Mouse (Mus musculus) neural tube, embryonic 14.5 days (tissue): ENCODE data around the gene Snn. TPM values are rescaled to one million over a fixed set of nuclear protein-coding genes. Genes with fewer than 3 reads are reported as not detected.
A peak's percentile ranks its signal among the peaks of the same experiment; 100 is the strongest.

Experiments
- ATAC-seq: fragments of 200-750 bp; cut with Nextera tagmentation; 2 replicates; pipeline ENCODE4 v1.8.0; 2017; ENCODE audit warnings: low read depth, mild to moderate bottlenecking, moderate TSS enrichment, moderate library complexity
- H3K27ac ChIP-seq: fragments of 300-500 bp; sonication (generic); 2 replicates; pipeline ENCODE4 v1.5.1; 2014; ENCODE audit warnings: low read depth, mild to moderate bottlenecking, control low read depth, low read length, moderate library complexity, mixed read lengths
- H3K27me3 ChIP-seq: fragments of 300-500 bp; sonication (generic); 2 replicates; pipeline ENCODE4 v1.6.1; 2014; ENCODE audit warnings: low read length; ENCODE audit not compliant: control insufficient read depth, insufficient read depth
- H3K36me3 ChIP-seq: fragments of 300-500 bp; sonication (generic); 2 replicates; pipeline ENCODE4 v1.6.1; 2014; ENCODE audit warnings: low read length, mixed read lengths; ENCODE audit not compliant: control insufficient read depth, insufficient read depth
- H3K4me1 ChIP-seq: fragments of 300-500 bp; sonication (generic); 2 replicates; pipeline ENCODE4 v1.6.1; 2014; ENCODE audit warnings: low read length; ENCODE audit not compliant: control insufficient read depth, insufficient read depth
- H3K4me2 ChIP-seq: fragments of 300-500 bp; sonication (generic); 2 replicates; pipeline ENCODE4 v1.6.1; 2014; ENCODE audit warnings: mild to moderate bottlenecking, low read depth, low read length, control low read depth
- H3K4me3 ChIP-seq: fragments of 300-500 bp; sonication (generic); 2 replicates; pipeline ENCODE4 v1.5.1; 2014; ENCODE audit warnings: low read depth, low read length, control low read depth, mixed read lengths
- H3K9ac ChIP-seq: fragments of 300-500 bp; sonication (generic); replicated peaks from 2 replicates; pipeline ENCODE4 v1.6.1; 2014; ENCODE audit warnings: low read depth, mild to moderate bottlenecking, control low read depth, low read length, mixed read lengths
- H3K9me3 ChIP-seq: fragments of 300-500 bp; sonication (generic); 2 replicates; pipeline ENCODE4 v1.6.1; 2016; ENCODE audit warnings: low read length; ENCODE audit not compliant: control insufficient read depth
- WGBS: fragments of 180-500 bp; shearing (Covaris S2); extraction: QIAGEN DNeasy Blood & Tissue Kit; methylation state at CpG from one replicate; pipeline ENCODE4 v1.1.7; 2014; 5-methylcytosine and 5-hydroxymethylcytosine counted together
- polyA plus RNA-seq: library from polyadenylated mRNA; unstranded; fragments of >200 nt; fragmentation: Nextera tagmentation; extraction: Ambion mirVana; gene quantifications from 2 replicates; pipeline ENCODE4 v1.2.1, GENCODE M21; 2014

Gene Snn
- polyA plus RNA-seq, 1 experiment from 2014 or later: 133 TPM

DNA sequence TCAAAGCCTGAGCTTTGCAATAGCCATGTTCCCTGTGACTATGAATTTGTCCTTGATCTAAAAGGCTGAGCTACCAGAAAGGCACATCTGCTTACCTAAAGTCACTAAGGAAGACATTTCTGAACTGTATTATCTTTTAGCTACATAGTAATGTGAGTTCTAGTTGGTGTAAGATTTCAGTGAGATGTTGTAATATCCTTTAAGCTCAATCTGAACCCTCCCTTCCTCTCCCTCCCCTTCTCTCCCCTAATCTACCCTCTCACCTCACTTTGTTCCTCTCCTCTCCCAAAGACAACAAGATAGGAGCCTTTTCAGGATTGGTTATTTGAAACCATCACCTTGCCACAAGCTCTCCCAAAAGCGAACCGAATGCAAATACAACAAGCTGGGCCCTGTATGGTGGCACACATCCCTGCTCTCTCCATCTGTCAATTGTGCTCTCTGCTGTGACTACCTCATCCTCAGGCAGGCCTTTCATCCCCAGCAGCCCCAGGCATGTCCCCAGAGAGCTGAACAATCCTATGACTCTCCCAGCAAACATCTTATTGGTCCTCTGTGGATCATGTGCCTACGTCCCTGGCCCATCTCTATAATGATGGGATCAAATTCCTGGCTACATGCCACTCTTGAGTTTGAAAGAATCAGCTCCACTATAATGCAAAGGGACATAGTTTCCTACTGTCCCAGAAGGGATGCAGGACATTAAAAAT is 39.2 kb upstream of the Snn start:
- Histone ChIP-seq H3K4me1 (no peaks in the 10 kb centered on the region), H3K27me3 (no peaks in the 10 kb centered on the region), H3K4me2 (no peak overlapping the region), H3K36me3 (no peaks in the 10 kb centered on the region), H3K9ac (no peak overlapping the region), H3K4me3 (no peak overlapping the region), H3K9me3 (no peaks in the 10 kb centered on the region), H3K27ac (no peak overlapping the region)
- ATAC-seq: peak; percentile 78
- WGBS: 57% methylated on average over 3 of the region's 3 CpGs

GRCm38 (mm10) chr16:11022113-11022489 is 38.6 kb upstream of the Snn start:
- H3K4me1 ChIP-seq: no peaks in the 10 kb centered on the region
- no peak overlapping the region for H3K4me2 ChIP-seq
- WGBS: 82% methylated on average over 4 of the region's 4 CpGs
- no peak overlapping the region for H3K4me3 ChIP-seq
- no peaks in the 10 kb centered on the region for H3K36me3 ChIP-seq
- no peak overlapping the region for H3K27ac ChIP-seq
- no peaks in the 10 kb centered on the region for H3K27me3 ChIP-seq
- H3K9ac ChIP-seq: no peak overlapping the region
- ATAC-seq: no peak
- H3K9me3 ChIP-seq: no peaks in the 10 kb centered on the region

DNA sequence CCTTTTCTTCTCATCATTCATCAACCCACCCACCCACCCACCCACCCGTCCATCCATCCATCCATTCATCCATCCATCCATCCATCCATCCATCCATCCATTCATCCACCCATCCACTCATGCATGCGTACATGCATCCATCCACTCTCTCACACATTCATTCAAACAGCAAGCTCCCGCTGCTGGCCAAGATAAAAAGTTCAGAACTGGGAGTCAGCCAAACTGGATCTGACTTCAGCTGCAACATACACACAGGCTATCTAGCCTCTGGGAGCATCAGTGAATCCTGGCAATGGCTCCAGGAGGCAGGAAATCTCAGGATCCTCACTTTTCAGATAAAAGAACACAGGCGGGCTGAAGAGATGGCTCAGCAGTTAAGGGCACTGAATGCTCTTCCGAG is 37.1 kb upstream of the Snn start:
- 90% methylated on average over 5 of the region's 5 CpGs for WGBS
- no peaks in the 10 kb centered on the region for H3K4me1 ChIP-seq
- no peak for ATAC-seq

GRCm38 (mm10) chr16:11024841-11025240 is 35.9 kb upstream of the Snn start:
- Histone ChIP-seq H3K4me3 (no peak overlapping the region), H3K4me2 (no peak overlapping the region), H3K27ac (no peak overlapping the region), H3K36me3 (no peaks in the 10 kb centered on the region), H3K27me3 (no peaks in the 10 kb centered on the region), H3K9me3 (no peaks in the 10 kb centered on the region), H3K9ac (no peak overlapping the region), H3K4me1 (no peaks in the 10 kb centered on the region)
- 74% methylated on average over 3 of the region's 3 CpGs for WGBS
- ATAC-seq: no peak

More for the DNA sequence above, 37.1 kb upstream of the Snn start:
- Histone ChIP-seq H3K27me3 (no peaks in the 10 kb centered on the region), H3K4me3 (no peak overlapping the region), H3K9ac (no peak overlapping the region), H3K4me2 (no peak overlapping the region), H3K27ac (no peak overlapping the region), H3K36me3 (no peaks in the 10 kb centered on the region), H3K9me3 (no peaks in the 10 kb centered on the region)

DNA sequence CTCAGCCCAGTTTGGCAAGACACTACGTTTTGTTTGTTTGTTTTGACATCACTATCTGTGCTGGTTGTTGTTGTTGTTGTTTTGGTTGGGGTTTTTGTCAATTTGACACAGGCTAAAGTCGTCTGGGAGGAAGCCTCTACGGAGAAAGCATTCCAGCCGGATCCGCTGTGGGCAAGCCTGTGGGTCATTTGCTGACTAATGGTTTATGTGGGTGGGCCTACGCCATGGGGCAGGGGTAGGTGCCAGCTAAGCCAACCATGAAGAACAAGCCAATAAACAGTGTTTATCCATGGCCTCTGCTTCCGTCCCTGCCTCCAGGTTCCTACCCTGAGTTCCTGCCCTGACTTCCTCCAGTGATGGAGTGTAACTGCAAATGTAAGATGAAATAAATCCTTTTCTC is 32.5 kb upstream of the Snn start:
- Histone ChIP-seq H3K27ac (no peak overlapping the region), H3K9me3 (no peaks in the 10 kb centered on the region), H3K4me2 (no peak overlapping the region), H3K27me3 (no peaks in the 10 kb centered on the region), H3K9ac (no peak overlapping the region), H3K4me1 (no peaks in the 10 kb centered on the region), H3K36me3 (no peaks in the 10 kb centered on the region), H3K4me3 (no peak overlapping the region)
- 78% methylated on average over 7 of the region's 7 CpGs for WGBS
- no peak for ATAC-seq

DNA sequence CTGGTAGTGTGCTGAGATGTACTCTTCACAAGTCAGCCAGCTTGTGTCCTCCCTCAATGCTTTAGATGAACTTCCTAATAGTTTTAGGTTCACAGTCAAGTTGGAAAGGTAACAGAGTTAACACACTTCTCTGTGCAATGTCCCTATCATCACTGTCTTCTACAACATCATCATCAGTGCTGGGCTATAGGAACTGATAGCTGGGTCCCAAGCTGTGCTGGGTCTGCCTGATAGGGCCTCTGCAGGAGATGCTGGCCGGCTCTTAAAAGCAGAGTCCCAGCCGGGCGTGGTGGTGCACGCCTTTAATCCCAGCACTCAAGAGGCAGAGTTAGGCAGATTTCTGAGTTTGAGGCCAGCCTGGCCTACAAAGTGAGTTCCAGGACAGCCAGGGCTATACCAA is 29.9 kb upstream of the Snn start:
- no peaks in the 10 kb centered on the region for H3K36me3 ChIP-seq
- H3K9ac ChIP-seq: no peak overlapping the region
- no peak overlapping the region for H3K4me2 ChIP-seq
- H3K4me3 ChIP-seq: no peak overlapping the region
- WGBS: 87% methylated on average over 4 of the region's 4 CpGs
- H3K4me1 ChIP-seq: no peaks in the 10 kb centered on the region
- no peak overlapping the region for H3K27ac ChIP-seq
- no peaks in the 10 kb centered on the region for H3K9me3 ChIP-seq
- no peaks in the 10 kb centered on the region for H3K27me3 ChIP-seq
- ATAC-seq: no peak

GRCm38 (mm10) chr16:11031320-11031719 is 29.4 kb upstream of the Snn start:
- no peaks in the 10 kb centered on the region for H3K36me3 ChIP-seq
- H3K27ac ChIP-seq: no peak overlapping the region
- H3K4me2 ChIP-seq: no peak overlapping the region
- WGBS: 68% methylated on average over 3 of the region's 3 CpGs
- ATAC-seq: no peak
- H3K4me3 ChIP-seq: no peak overlapping the region
- no peaks in the 10 kb centered on the region for H3K4me1 ChIP-seq
- no peaks in the 10 kb centered on the region for H3K27me3 ChIP-seq
- H3K9ac ChIP-seq: no peak overlapping the region
- H3K9me3 ChIP-seq: no peaks in the 10 kb centered on the region

GRCm38 (mm10) chr16:11034193-11034803 is 26.4 kb upstream of the Snn start:
- H3K9ac ChIP-seq: no peak overlapping the region
- H3K4me2 ChIP-seq: no peak overlapping the region
- no peaks in the 10 kb centered on the region for H3K36me3 ChIP-seq
- peak; percentile 69 for ATAC-seq
- 2% methylated on average over 4 of the region's 4 CpGs for WGBS
- H3K4me3 ChIP-seq: no peak overlapping the region
- H3K9me3 ChIP-seq: no peaks in the 10 kb centered on the region
- no peak overlapping the region for H3K27ac ChIP-seq
- no peaks in the 10 kb centered on the region for H3K4me1 ChIP-seq
- no peaks in the 10 kb centered on the region for H3K27me3 ChIP-seq

DNA sequence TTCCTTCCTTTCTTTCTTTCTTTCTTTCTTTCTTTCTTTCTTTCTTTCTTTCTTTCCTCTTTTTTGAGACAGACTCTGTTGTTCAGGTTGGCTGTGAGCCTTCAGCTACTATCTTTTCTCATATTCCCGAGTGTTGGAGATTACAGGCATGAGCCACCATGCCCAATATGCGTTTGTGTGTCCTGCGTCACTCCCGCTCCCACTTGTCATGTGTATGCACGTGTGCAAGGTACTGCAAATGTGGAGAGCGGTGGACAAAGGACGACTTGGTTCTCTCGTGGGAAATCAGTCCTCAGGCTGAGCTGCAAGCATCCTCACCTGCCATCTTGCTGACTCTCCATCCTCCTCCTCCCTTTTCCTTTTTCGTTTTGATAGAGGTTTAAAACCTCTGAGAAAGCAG is 25.5 kb upstream of the Snn start:
- Histone ChIP-seq H3K4me1 (no peaks in the 10 kb centered on the region), H3K36me3 (no peaks in the 10 kb centered on the region), H3K27me3 (no peaks in the 10 kb centered on the region), H3K4me3 (no peak overlapping the region), H3K27ac (no peak overlapping the region), H3K4me2 (no peak overlapping the region), H3K9ac (no peak overlapping the region), H3K9me3 (no peaks in the 10 kb centered on the region)
- WGBS: 83% methylated on average over 9 of the region's 9 CpGs
- no peak for ATAC-seq
